8 mouse cellular contexts compared by ENCODE assay signal in genomic region chr6:149188041-149188924, GRCm38 (mm10). TPM values are rescaled to one million over a fixed set of nuclear protein-coding genes. Genes with fewer than 3 reads are reported as not detected.
DNase-seq lines count a peak whose midpoint lies in the region; ATAC-seq and TF ChIP-seq lines count a peak whose summit lies in the region.

Gene Amn1 (minus strand): TSS chr6:149188712.

- TF ChIP-seq POLR2A in bone marrow macrophage, adult 2 months (IDR thresholded peaks at IDR 0.05; ENCODE audit: borderline replicate concordance, low read depth, low read length), result no peak
- TF ChIP-seq POLR2A in embryonic fibroblast, embryonic 13.5 days (IDR thresholded peaks at IDR 0.05; ENCODE audit: low read depth, low read length), result peak; percentile 95

- peak; percentile 100 for ATAC-seq in kidney, embryonic 14.5 days (ENCODE audit: low FRiP score, low TSS enrichment)
- ATAC-seq in limb, embryonic 15.5 days (ENCODE audit: insufficient number of reproducible peaks, low FRiP score, low TSS enrichment, low read depth), result peak; percentile 98

- H3K4me3 ChIP-seq in bone marrow macrophage, adult 2 months (ENCODE audit: insufficient read depth, low read length), result peak within 1 kb of the TSS; percentile 90
- H3K4me3 ChIP-seq in embryonic fibroblast, embryonic 13.5 days (ENCODE audit: insufficient read depth, low read length), result peak within 1 kb of the TSS; percentile 89
- H3K4me3 ChIP-seq in kidney, embryonic 14.5 days (ENCODE audit: low read length), result peak within 1 kb of the TSS; percentile 86
- H3K4me3 ChIP-seq in limb, embryonic 15.5 days, result peak within 1 kb of the TSS; percentile 84

- TF ChIP-seq CTCF in bone marrow macrophage, adult 2 months (IDR thresholded peaks at IDR 0.05; ENCODE audit: low read depth, low read length), result no peak
- TF ChIP-seq CTCF in embryonic fibroblast, embryonic 13.5 days (IDR thresholded peaks at IDR 0.05; ENCODE audit: borderline replicate concordance, insufficient read depth, low read length), result no peak

- peak within 1 kb of the TSS; percentile 89 for H3K27ac ChIP-seq in bone marrow macrophage, adult 2 months (ENCODE audit: insufficient read depth, low read depth, low read length)
- H3K27ac ChIP-seq in embryonic fibroblast, embryonic 13.5 days (ENCODE audit: insufficient read depth, low read length), result peak within 1 kb of the TSS; percentile 91
- peak within 1 kb of the TSS; percentile 93 for H3K27ac ChIP-seq in kidney, embryonic 14.5 days (ENCODE audit: low read depth, low read length)
- H3K27ac ChIP-seq in limb, embryonic 15.5 days, result peak within 1 kb of the TSS; percentile 91

- peak within 1 kb of the TSS; percentile 71 for H3K4me2 ChIP-seq in kidney, embryonic 14.5 days (replicated peaks; ENCODE audit: low read depth, low read length)
- H3K4me2 ChIP-seq in limb, embryonic 15.5 days, result peak within 1 kb of the TSS; percentile 74

- no peaks in the 10 kb centered on the region for H3K9me3 ChIP-seq in kidney, embryonic 14.5 days (ENCODE audit: control insufficient read depth, low read length)
- no peaks in the 10 kb centered on the region for H3K9me3 ChIP-seq in limb, embryonic 15.5 days

- H3K36me3 ChIP-seq in kidney, embryonic 14.5 days (ENCODE audit: control insufficient read depth, insufficient read depth, low read length), result peaks cover 4% of the 10 kb centered on the region; the same call in 1 of the 2 replicates
- 0 out of 2 replicates have a peak, but pooled peaks cover 10% of the 10 kb centered on the region for H3K36me3 ChIP-seq in limb, embryonic 15.5 days

- H3K27me3 ChIP-seq in kidney, embryonic 14.5 days (ENCODE audit: control insufficient read depth, insufficient read depth, low read length), result no peaks in the 10 kb centered on the region
- no peaks in the 10 kb centered on the region for H3K27me3 ChIP-seq in limb, embryonic 15.5 days

- WGBS in kidney, embryonic 14.5 days, result under 1% methylated on average over 34 of the region's 34 CpGs
- WGBS in limb, embryonic 15.5 days, result under 1% methylated on average over 34 of the region's 34 CpGs

- H3K4me1 ChIP-seq in bone marrow macrophage, adult 2 months (ENCODE audit: control insufficient read depth, insufficient read depth, low read length), result peaks cover 10% of the 10 kb centered on the region
- peaks cover 3% of the 10 kb centered on the region for H3K4me1 ChIP-seq in embryonic fibroblast, embryonic 13.5 days (ENCODE audit: control insufficient read depth, insufficient read depth, low read length)
- peaks cover 8% of the 10 kb centered on the region for H3K4me1 ChIP-seq in kidney, embryonic 14.5 days (ENCODE audit: control insufficient read depth, insufficient read depth, low read length)
- H3K4me1 ChIP-seq in limb, embryonic 15.5 days, result peaks cover 9% of the 10 kb centered on the region

- peak within 1 kb of the TSS; percentile 78 for H3K9ac ChIP-seq in kidney, embryonic 14.5 days (ENCODE audit: low read depth, low read length)
- peak within 1 kb of the TSS; percentile 95 for H3K9ac ChIP-seq in limb, embryonic 15.5 days

- peak; percentile 98 for DNase-seq in A20 (ENCODE audit: low read depth, low spot score)
- DNase-seq in heart, adult 9 months (ENCODE audit: low spot score in 2 of 2), result peak; percentile 96 to 98
- DNase-seq in monocyte, adult 2 months (ENCODE audit: low read depth in 1 of 2, low spot score in 2 of 2), result peak; percentile 94 to 96
- DNase-seq in spleen, postnatal 36 days (ENCODE audit: low spot score in 2 of 2), result peak; percentile 97 to 98

RNA-seq across cellular contexts. Expression of gene Amn1, which starts in this region (rescaled TPM):
- polyA plus RNA-seq in bone marrow macrophage, adult 2 months (2012; ENCODE audit: insufficient read depth, insufficient read length, missing spikeins), result 14.7 and 18.1 TPM in 2 replicates
- polyA plus RNA-seq in embryonic fibroblast, embryonic 13.5 days (2011; ENCODE audit: insufficient read length, low read depth, missing spikeins), result 19.3 and 19.6 TPM in 2 replicates
- polyA plus RNA-seq in kidney, embryonic 14.5 days (2014; fragmentation: Nextera tagmentation; extraction: Ambion mirVana), result 32.5 and 35.7 TPM in 2 replicates
- 24.1 and 24.5 TPM in 2 replicates for polyA plus RNA-seq in limb, embryonic 15.5 days (2015; fragmentation: Nextera tagmentation; extraction: Ambion mirVana)

Comparison
In these comparisons a context has a peak if more than half of its experiments do, and no peak if none do; other contexts are left out.
1. Peak in every context shown above with its lines: DNase-seq, ATAC-seq, H3K4me3 ChIP-seq and H3K27ac ChIP-seq.